Mouse (Mus musculus): Measurements from ENCODE around the gene Lyrm1. TPM values are rescaled to one million over a fixed set of nuclear protein-coding genes. Genes with fewer than 3 reads are reported as not detected.

The Lyrm1 gene
- polyA plus RNA-seq (2017; shearing (Covaris generic)) = 20.5 TPM

GRCm38 (mm10) chr7:119895639-119896512 lies at the start of gene Lyrm1, which contains the start of gene Dcun1d3:
Lyrm1 (plus strand) TSS chr7:119895861.
Dcun1d3 (minus strand) TSS chr7:119896298.

Other genes with a start within 250 kb of the Lyrm1 start
- gene Acsm4, start 205.8 kb upstream of the Lyrm1 start, polyA plus RNA-seq (2017; shearing (Covaris generic)) = not detected
- 90.4 TPM for gene Thumpd1, start 175.1 kb upstream of the Lyrm1 start, polyA plus RNA-seq (2017; shearing (Covaris generic))
- gene Acsm3, start 134.9 kb upstream of the Lyrm1 start, polyA plus RNA-seq (2017; shearing (Covaris generic)) = not detected
- gene Rexo5, start 101.9 kb upstream of the Lyrm1 start, polyA plus RNA-seq (2017; shearing (Covaris generic)) = 60.9 TPM
- 14.1 TPM for gene Eri2, start 101.8 kb upstream of the Lyrm1 start, polyA plus RNA-seq (2017; shearing (Covaris generic))
- gene Dcun1d3, start 437 bp downstream of the Lyrm1 start, polyA plus RNA-seq (2017; shearing (Covaris generic)) = 19.4 TPM
- not detected for gene Dnah3, start 199.4 kb downstream of the Lyrm1 start, polyA plus RNA-seq (2017; shearing (Covaris generic))
- 5.8 TPM for gene Tmem159, start 206.5 kb downstream of the Lyrm1 start, polyA plus RNA-seq (2017; shearing (Covaris generic))
- not detected for gene Zp2, start 249.4 kb downstream of the Lyrm1 start, polyA plus RNA-seq (2017; shearing (Covaris generic))

Data from activated CD4-positive, CD25-positive, alpha-beta regulatory T cell, adult 9 weeks (primary cell).